Mouse (Mus musculus) cerebellum, adult 2 months (tissue): ENCODE results near the gene Rps6ka4.

Source experiments
- CTCF ChIP-seq: fragments of 200-500 bp; IDR thresholded peaks from 2 replicates; pipeline ENCODE4 v1.5.1; 2011; ENCODE audit warnings: low read depth, mild to moderate bottlenecking, control low read depth, low read length, moderate library complexity, borderline replicate concordance; ENCODE audit not compliant: insufficient read depth
- POLR2A ChIP-seq: fragments of 200-500 bp; IDR thresholded peaks from 2 replicates; pipeline ENCODE4 v1.6.1; 2011; ENCODE audit warnings: low read length, control low read depth, borderline replicate concordance; ENCODE audit not compliant: insufficient read depth

DNA sequence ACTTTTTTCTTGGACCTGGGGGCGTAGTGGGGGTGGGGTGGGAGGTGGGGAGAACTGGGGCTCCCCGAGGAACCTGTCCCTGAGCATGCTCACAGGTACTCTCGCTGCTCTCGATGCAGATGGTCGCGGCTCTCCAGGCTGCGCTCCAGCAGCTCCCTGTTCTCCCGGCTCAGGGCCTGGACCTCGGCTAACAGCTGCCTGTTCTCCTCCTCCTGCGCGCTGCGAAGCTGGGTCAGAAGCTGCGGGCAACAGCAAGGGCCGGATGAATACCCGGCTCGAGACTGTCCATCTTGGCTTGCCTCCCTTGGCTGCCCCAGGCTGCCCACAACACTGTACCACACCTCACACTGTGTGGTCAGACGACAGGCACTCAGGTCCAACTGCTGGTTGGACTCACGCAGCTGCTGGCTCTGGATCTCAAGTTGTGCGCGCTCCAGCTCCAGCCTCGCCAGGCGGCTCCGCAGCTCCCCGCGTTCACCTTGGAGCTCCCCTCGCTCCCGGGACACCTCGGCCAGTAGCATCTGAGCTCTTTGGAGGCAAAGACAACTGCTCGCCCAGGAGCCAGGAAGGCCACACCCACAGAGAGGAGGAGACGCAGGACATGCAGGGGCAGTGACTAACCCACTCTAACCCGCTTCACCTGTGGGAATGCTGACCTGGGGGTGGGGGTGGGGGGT lies 7.5 kb upstream of the Rps6ka4 start:
- TF ChIP-seq CTCF (no peak), POLR2A (no peak)
